Mouse (Mus musculus): ENCODE data around the gene Peak1.

Peak1 gene

GRCm38 (mm10) chr9:56363306-56363705, 54.6 kb downstream of the Peak1 start:
- no peak for TF ChIP-seq GATA4 (IDR thresholded peaks at IDR 0.05; ENCODE audit: insufficient replicate concordance, low read length)

GRCm38 (mm10) chr9:56359261-56359660, 58.6 kb downstream of the Peak1 start:
- TF ChIP-seq GATA4 (IDR thresholded peaks at IDR 0.05; ENCODE audit: insufficient replicate concordance, low read length): no peak

GRCm38 (mm10) chr9:56355186-56355585, 62.7 kb downstream of the Peak1 start:
- TF ChIP-seq GATA4 (IDR thresholded peaks at IDR 0.05; ENCODE audit: insufficient replicate concordance, low read length): no peak

GRCm38 (mm10) chr9:56346321-56346720, 71.5 kb downstream of the Peak1 start:
- TF ChIP-seq GATA4 (IDR thresholded peaks at IDR 0.05; ENCODE audit: insufficient replicate concordance, low read length): no peak

- TF ChIP-seq GATA4 (IDR thresholded peaks at IDR 0.05; ENCODE audit: insufficient replicate concordance, low read length): no peak
These were observed 78.3 kb downstream of the Peak1 start for GRCm38 (mm10) chr9:56339426-56340195.

- TF ChIP-seq GATA4 (IDR thresholded peaks at IDR 0.05; ENCODE audit: insufficient replicate concordance, low read length): no peak
These were observed 83.5 kb downstream of the Peak1 start for GRCm38 (mm10) chr9:56334363-56334762.

- peak; percentile 73; the same call in 1 of the 2 replicates for TF ChIP-seq GATA4 (IDR thresholded peaks at IDR 0.05; ENCODE audit: insufficient replicate concordance, low read length)
These were observed 85.1 kb downstream of the Peak1 start for GRCm38 (mm10) chr9:56332774-56333173.

- no peak for TF ChIP-seq GATA4 (IDR thresholded peaks at IDR 0.05; ENCODE audit: insufficient replicate concordance, low read length)
These were observed 91.3 kb downstream of the Peak1 start for GRCm38 (mm10) chr9:56326511-56327005.

GRCm38 (mm10) chr9:56325725-56326124, 92.1 kb downstream of the Peak1 start:
- no peak for TF ChIP-seq GATA4 (IDR thresholded peaks at IDR 0.05; ENCODE audit: insufficient replicate concordance, low read length)

GRCm38 (mm10) chr9:56324576-56325355, 93.1 kb downstream of the Peak1 start:
- TF ChIP-seq GATA4 (IDR thresholded peaks at IDR 0.05; ENCODE audit: insufficient replicate concordance, low read length): no peak

GRCm38 (mm10) chr9:56321291-56321690, 96.6 kb downstream of the Peak1 start:
- no peak for TF ChIP-seq GATA4 (IDR thresholded peaks at IDR 0.05; ENCODE audit: insufficient replicate concordance, low read length)

GRCm38 (mm10) chr9:56314326-56314725, 103.5 kb downstream of the Peak1 start:
- TF ChIP-seq GATA4 (IDR thresholded peaks at IDR 0.05; ENCODE audit: insufficient replicate concordance, low read length): no peak

- TF ChIP-seq GATA4 (IDR thresholded peaks at IDR 0.05; ENCODE audit: insufficient replicate concordance, low read length): no peak
These were observed 108.8 kb downstream of the Peak1 start for GRCm38 (mm10) chr9:56309079-56309478.

- no peak for TF ChIP-seq GATA4 (IDR thresholded peaks at IDR 0.05; ENCODE audit: insufficient replicate concordance, low read length)
These were observed 113.3 kb downstream of the Peak1 start for GRCm38 (mm10) chr9:56304526-56304925.

GRCm38 (mm10) chr9:56302921-56303465, 114.9 kb downstream of the Peak1 start:
- no peak for TF ChIP-seq GATA4 (IDR thresholded peaks at IDR 0.05; ENCODE audit: insufficient replicate concordance, low read length)

- no peak for TF ChIP-seq GATA4 (IDR thresholded peaks at IDR 0.05; ENCODE audit: insufficient replicate concordance, low read length)
These were observed 127.8 kb downstream of the Peak1 start for GRCm38 (mm10) chr9:56290019-56290418.
